Mouse (Mus musculus) thymus, adult 2 months (tissue): Measurements from ENCODE around the gene Cpd. TPM values are rescaled to one million over a fixed set of nuclear protein-coding genes. Genes with fewer than 3 reads are reported as not detected.

ENCODE experiments used
- DNase-seq: peaks from one replicate; pipeline ENCODE4 v3.0.0; 2021
- H3K27ac ChIP-seq: fragments of 200-500 bp; 2 replicates; pipeline ENCODE4 v1.5.1; 2012; ENCODE audit warnings: low read length, control low read depth; ENCODE audit not compliant: control insufficient read depth, insufficient read depth
- H3K27me3 ChIP-seq: fragments of 200-500 bp; 2 replicates; pipeline ENCODE4 v1.6.1; 2012; ENCODE audit warnings: mild to moderate bottlenecking, low read length, moderate library complexity, mixed read lengths; ENCODE audit not compliant: control insufficient read depth, insufficient read depth
- H3K36me3 ChIP-seq: fragments of 200-500 bp; 2 replicates; pipeline ENCODE4 v1.6.1; 2012; ENCODE audit warnings: mild to moderate bottlenecking, low read length, moderate library complexity; ENCODE audit not compliant: control insufficient read depth, insufficient read depth
- H3K4me1 ChIP-seq: fragments of 200-500 bp; replicated peaks from 2 replicates; pipeline ENCODE4 v1.6.1; 2012; ENCODE audit warnings: low read length; ENCODE audit not compliant: control insufficient read depth, insufficient read depth
- H3K4me3 ChIP-seq: fragments of 200-500 bp; 2 replicates; pipeline ENCODE4 v1.5.1; 2012; ENCODE audit warnings: mild to moderate bottlenecking, low read length, control low read depth, moderate library complexity; ENCODE audit not compliant: control insufficient read depth, insufficient read depth
- CTCF ChIP-seq: fragments of 200-500 bp; IDR thresholded peaks from 2 replicates; pipeline ENCODE4 v1.5.1; 2012; ENCODE audit warnings: mild to moderate bottlenecking, control low read depth, low read length, moderate library complexity, borderline replicate concordance; ENCODE audit not compliant: control insufficient read depth, poor library complexity, insufficient read depth; ENCODE audit errors: extremely low read depth
- POLR2A ChIP-seq: fragments of 200-500 bp; IDR thresholded peaks from 2 replicates; pipeline ENCODE4 v1.6.1; 2012; ENCODE audit warnings: mild to moderate bottlenecking, low read length, control low read depth, moderate library complexity; ENCODE audit not compliant: control insufficient read depth, poor library complexity, insufficient read depth; ENCODE audit errors: extremely low read depth
- WGBS: fragments of 180-500 bp; shearing (Covaris S2); methylation state at CpG from one replicate; pipeline ENCODE4 v1.1.7; 2018; 5-methylcytosine and 5-hydroxymethylcytosine counted together
- polyA plus RNA-seq: library from polyadenylated mRNA; depleted of rRNA; stranded (reverse); fragments of >200 nt; gene quantifications from 2 replicates; pipeline ENCODE4 v1.2.3, GENCODE M21; 2012

Gene Cpd
- polyA plus RNA-seq, 1 experiment = 7.5 TPM

- no peak for DNase-seq
- TF ChIP-seq CTCF (no peak), POLR2A (no peak)
- Histone ChIP-seq H3K4me3 (no peak overlapping the region), H3K36me3 (no peaks in the 10 kb centered on the region), H3K4me1 (peaks cover 7% of the 10 kb centered on the region), H3K27me3 (peaks cover 8% of the 10 kb centered on the region), H3K27ac (no peak overlapping the region)
- WGBS = 88% methylated on average over 2 of the region's 2 CpGs
Observed at GRCm38 (mm10) chr11:76849596-76849995, 2.8 kb upstream of the Cpd start.

- DNase-seq = no peak
- WGBS = 94% methylated on average over 5 of the region's 5 CpGs
- Histone ChIP-seq H3K36me3 (no peaks in the 10 kb centered on the region), H3K4me1 (peaks cover 7% of the 10 kb centered on the region), H3K27ac (no peak overlapping the region), H3K4me3 (no peak overlapping the region), H3K27me3 (peaks cover 8% of the 10 kb centered on the region)
- no peak for TF ChIP-seq CTCF
- no peak for TF ChIP-seq POLR2A
Observed at GRCm38 (mm10) chr11:76848081-76848480, 1.3 kb upstream of the Cpd start.

GRCm38 (mm10) chr11:76847354-76847753, 536 bp upstream of the Cpd start:
- WGBS = 30% methylated on average over 8 of the region's 8 CpGs
- TF ChIP-seq POLR2A = no peak
- DNase-seq = no peak
- no peak overlapping the region for H3K4me3 ChIP-seq
- H3K27me3 ChIP-seq = peaks cover 8% of the 10 kb centered on the region
- no peaks in the 10 kb centered on the region for H3K36me3 ChIP-seq
- peaks cover 7% of the 10 kb centered on the region for H3K4me1 ChIP-seq
- H3K27ac ChIP-seq = no peak overlapping the region

GRCm38 (mm10) chr11:76846011-76846877, 574 bp downstream of the Cpd start:
- Histone ChIP-seq H3K4me1 (peaks cover 7% of the 10 kb centered on the region), H3K36me3 (no peaks in the 10 kb centered on the region), H3K27ac (no peak overlapping the region), H3K4me3 (peak overlapping the region; percentile 74), H3K27me3 (peaks cover 8% of the 10 kb centered on the region)
- 1% methylated on average over 90 of the region's 90 CpGs for WGBS
- TF ChIP-seq POLR2A (no peak), CTCF (no peak)
- peak; percentile 13 for DNase-seq

- TF ChIP-seq POLR2A (no peak), CTCF (no peak)
Observed at GRCm38 (mm10) chr11:76845275-76845980, 1.4 kb downstream of the Cpd start.

GRCm38 (mm10) chr11:76838573-76838972, 8.2 kb downstream of the Cpd start:
- WGBS = 95% methylated on average over 4 of the region's 4 CpGs
- H3K27me3 ChIP-seq = no peaks in the 10 kb centered on the region
- DNase-seq = no peak
- TF ChIP-seq CTCF (no peak), POLR2A (no peak)
- H3K4me1 ChIP-seq = no peaks in the 10 kb centered on the region
- no peaks in the 10 kb centered on the region for H3K36me3 ChIP-seq
- H3K4me3 ChIP-seq = no peak overlapping the region
- no peak overlapping the region for H3K27ac ChIP-seq

More at GRCm38 (mm10) chr11:76845275-76845980, 1.4 kb downstream of the Cpd start:
- Histone ChIP-seq H3K27me3 (peaks cover 8% of the 10 kb centered on the region), H3K36me3 (no peaks in the 10 kb centered on the region), H3K27ac (no peak overlapping the region), H3K4me3 (peak overlapping the region; percentile 74; the same call in 1 of the 2 replicates), H3K4me1 (peaks cover 7% of the 10 kb centered on the region)
- peak; percentile 11 for DNase-seq
- 7% methylated on average over 15 of the region's 15 CpGs for WGBS

GRCm38 (mm10) chr11:76836317-76836716, 10.5 kb downstream of the Cpd start:
- no peaks in the 10 kb centered on the region for H3K27me3 ChIP-seq
- no peak overlapping the region for H3K27ac ChIP-seq
- H3K4me1 ChIP-seq = no peaks in the 10 kb centered on the region
- 95% methylated on average over 6 of the region's 6 CpGs for WGBS
- TF ChIP-seq CTCF = no peak
- TF ChIP-seq POLR2A = no peak
- no peak overlapping the region for H3K4me3 ChIP-seq
- DNase-seq = no peak
- no peaks in the 10 kb centered on the region for H3K36me3 ChIP-seq
